Mouse (Mus musculus) heart, postnatal 25 days (tissue): ENCODE data around the gene Kcnn1. TPM values are rescaled to one million over a fixed set of nuclear protein-coding genes. Genes with fewer than 3 reads are reported as not detected.
"Not testable (repeated sequence)": the region's sequence is repeated elsewhere in the genome, so short reads cannot be mapped to it uniquely, and the experiment has no call there.

Experiments used
- DNase-seq: peaks from one replicate; pipeline ENCODE4 v3.0.0; 2022; ENCODE audit warnings: low spot score
- intact Hi-C: fragments of 180-260 bp; cut with DNase I; formaldehyde crosslinking; loops from one replicate; pipeline ENCODE4 v1.15.1; 2025
- total RNA-seq, 2 experiments: library from RNA; stranded (reverse); gene quantifications; 2 replicates each; pipeline ENCODE4 v1.2.3; 2021

The Kcnn1 gene
- 1 to 10 TPM; 8.1 to 8.6 TPM for total RNA-seq

GRCm38 (mm10) chr8:70862824-70863641 is at the start of gene Kcnn1:
Gene Kcnn1, minus strand, starts transcription at chr8:70863258.
- intact Hi-C loops = no loop called here
- DNase-seq = no peak

- DNase-seq = no peak
- intact Hi-C loops = no loop called here
Observed at GRCm38 (mm10) chr8:70911596-70911995, 48.5 kb upstream of the Kcnn1 start.

GRCm38 (mm10) chr8:70907518-70907917 is 44.5 kb upstream of the Kcnn1 start:
- intact Hi-C loops = no loop called here
- DNase-seq = no peak

- peak; percentile 43 for DNase-seq
- intact Hi-C loops = no loop called here
Observed at GRCm38 (mm10) chr8:70905831-70906736, 43.0 kb upstream of the Kcnn1 start, which contains the start of gene Map1s. Gene Map1s, plus strand, starts transcription at chr8:70905932.

- intact Hi-C loops = no loop called here
- no peak for DNase-seq
Observed at GRCm38 (mm10) chr8:70905463-70905830, 42.4 kb upstream of the Kcnn1 start.

- intact Hi-C loops = loop anchor here (5.0 kb wide), 1 partner anchor 298 kb away; no protein-coding TSS in a partner anchor
- no peak for DNase-seq
Observed at GRCm38 (mm10) chr8:70904532-70904931, 41.5 kb upstream of the Kcnn1 start.

GRCm38 (mm10) chr8:70903582-70903981 is 40.5 kb upstream of the Kcnn1 start:
- DNase-seq = no peak
- intact Hi-C loops = loop anchor here (5.0 kb wide), 1 partner anchor 299 kb away; no protein-coding TSS in a partner anchor

GRCm38 (mm10) chr8:70903112-70903511 is 40.1 kb upstream of the Kcnn1 start:
- no peak for DNase-seq
- intact Hi-C loops = loop anchor here (5.0 kb wide), 1 partner anchor 299 kb away; no protein-coding TSS in a partner anchor

- no peak for DNase-seq
- intact Hi-C loops = loop anchor here (5.0 kb wide), 1 partner anchor 300 kb away; no protein-coding TSS in a partner anchor
Observed at GRCm38 (mm10) chr8:70902211-70902610, 39.2 kb upstream of the Kcnn1 start.

- DNase-seq = no peak
- intact Hi-C loops = loop anchor here (5.0 kb wide), 1 partner anchor 301 kb away; no protein-coding TSS in a partner anchor
Observed at GRCm38 (mm10) chr8:70900872-70901387, 37.9 kb upstream of the Kcnn1 start.

- intact Hi-C loops = loop anchor here (2.0 to 10.0 kb wide), 2 partner anchors 66 to 576 kb away; no protein-coding TSS in a partner anchor
- no peak for DNase-seq
Observed at GRCm38 (mm10) chr8:70899226-70899625, 36.2 kb upstream of the Kcnn1 start.

GRCm38 (mm10) chr8:70898661-70899198 is 35.7 kb upstream of the Kcnn1 start:
- no peak for DNase-seq
- intact Hi-C loops = loop anchor here (2.0 to 10.0 kb wide), 2 partner anchors 66 to 576 kb away; no protein-coding TSS in a partner anchor

- DNase-seq = peak; percentile 68
- intact Hi-C loops = loop anchor here (2.0 to 10.0 kb wide), 2 partner anchors 67 to 577 kb away; no protein-coding TSS in a partner anchor
Observed at GRCm38 (mm10) chr8:70897681-70898413, 34.8 kb upstream of the Kcnn1 start.

GRCm38 (mm10) chr8:70897021-70897680 is 34.1 kb upstream of the Kcnn1 start, which contains the start of gene Rpl18a:
Gene Rpl18a, minus strand, starts transcription at chr8:70897412.
- peak; percentile 95 for DNase-seq
- intact Hi-C loops = loop anchor here (10.0 kb wide), 1 partner anchor 578 kb away; no protein-coding TSS in a partner anchor

- no peak for DNase-seq
- intact Hi-C loops = loop anchor here (10.0 kb wide), 1 partner anchor 578 kb away; no protein-coding TSS in a partner anchor
Observed at GRCm38 (mm10) chr8:70896316-70897020, 33.4 kb upstream of the Kcnn1 start.

GRCm38 (mm10) chr8:70895571-70896259 is 32.7 kb upstream of the Kcnn1 start:
- DNase-seq = not testable (repeated sequence)
- intact Hi-C loops = loop anchor here (2.0 to 10.0 kb wide), 2 partner anchors 51 to 579 kb away; no protein-coding TSS in a partner anchor
